Mouse (Mus musculus) embryonic facial prominence, embryonic 13.5 days (tissue): ENCODE measurements around the gene Gm47955. TPM values are rescaled to one million over a fixed set of nuclear protein-coding genes. Genes with fewer than 3 reads are reported as not detected.
"Not testable (repeated sequence)": the region's sequence is repeated elsewhere in the genome, so short reads cannot be mapped to it uniquely, and the experiment has no call there.

Experiments
- ATAC-seq: fragments of 200-750 bp; cut with Nextera tagmentation; 2 replicates; pipeline ENCODE4 v1.8.0; 2017; ENCODE audit warnings: low read depth; ENCODE audit not compliant: insufficient number of reproducible peaks, insufficient read depth, low FRiP score, low TSS enrichment
- H3K27ac ChIP-seq: fragments of 300-500 bp; sonication (generic); 2 replicates; pipeline ENCODE4 v1.5.1; 2015; ENCODE audit warnings: moderate library complexity, mild to moderate bottlenecking, inconsistent platforms
- H3K27me3 ChIP-seq: fragments of 300-500 bp; sonication (generic); 2 replicates; pipeline ENCODE4 v1.6.1; 2015; ENCODE audit warnings: mild to moderate bottlenecking, inconsistent platforms
- H3K36me3 ChIP-seq: fragments of 300-500 bp; sonication (generic); 2 replicates; pipeline ENCODE4 v1.6.1; 2015; ENCODE audit warnings: mild to moderate bottlenecking, inconsistent platforms
- H3K4me1 ChIP-seq: fragments of 300-500 bp; sonication (generic); 2 replicates; pipeline ENCODE4 v1.6.1; 2015; ENCODE audit warnings: inconsistent platforms
- H3K4me2 ChIP-seq: fragments of 300-500 bp; sonication (generic); 2 replicates; pipeline ENCODE4 v1.6.1; 2015; ENCODE audit warnings: moderate library complexity, mild to moderate bottlenecking, inconsistent platforms
- H3K4me3 ChIP-seq: fragments of 300-500 bp; sonication (generic); 2 replicates; pipeline ENCODE4 v1.5.1; 2015; ENCODE audit warnings: mild to moderate bottlenecking, inconsistent platforms
- H3K9ac ChIP-seq: fragments of 300-500 bp; sonication (generic); 2 replicates; pipeline ENCODE4 v1.6.1; 2015; ENCODE audit warnings: mild to moderate bottlenecking, inconsistent platforms
- H3K9me3 ChIP-seq: fragments of 300-500 bp; sonication (generic); 2 replicates; pipeline ENCODE4 v1.6.1; 2016; ENCODE audit warnings: inconsistent platforms
- WGBS: fragments of 180-500 bp; shearing (Covaris S2); methylation state at CpG from one replicate; pipeline ENCODE4 v1.1.7; 2015; ENCODE audit warnings: mixed read lengths; 5-methylcytosine and 5-hydroxymethylcytosine counted together
- polyA plus RNA-seq: library from polyadenylated mRNA; unstranded; fragments of >200 nt; fragmentation: Nextera tagmentation; extraction: Ambion mirVana; gene quantifications from 2 replicates; pipeline ENCODE4 v1.2.1, GENCODE M21; 2015

Gm47955 gene
- polyA plus RNA-seq, result not detected in 2 replicates

DNA sequence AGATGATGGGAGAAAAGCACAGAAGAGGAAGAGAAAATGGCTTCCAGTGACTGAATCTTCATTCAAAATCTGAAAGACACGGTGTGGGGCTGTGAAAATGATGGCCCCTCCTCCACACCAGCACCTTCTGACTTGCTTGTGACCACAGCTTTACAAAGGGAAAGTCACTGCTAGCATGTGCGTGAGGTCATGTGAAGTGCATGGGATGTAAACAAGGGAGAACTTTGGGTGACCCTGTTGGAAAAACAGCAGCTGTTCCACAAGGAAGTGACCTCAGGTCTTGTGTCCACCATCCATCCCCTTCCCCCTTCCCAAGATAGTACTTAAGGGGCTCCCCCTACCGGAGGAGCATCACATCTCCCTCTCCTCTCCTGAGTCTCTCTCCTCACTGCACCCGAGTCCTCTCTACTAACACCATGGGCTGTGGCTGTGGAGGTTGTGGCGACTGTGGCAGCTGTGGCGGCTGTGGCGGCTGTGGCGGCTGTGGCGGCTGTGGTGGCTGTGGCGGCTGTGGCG, at the start of gene Gm47955:
Gm47955 (plus strand) TSS at position 417 of the 516 bp plus-strand sequence.
- Histone ChIP-seq H3K4me2 (no peak within 1 kb of the TSS), H3K9ac (no peak within 1 kb of the TSS), H3K36me3 (no peaks in the 10 kb centered on the region), H3K4me3 (no peak within 1 kb of the TSS), H3K27me3 (no peaks in the 10 kb centered on the region), H3K27ac (no peak within 1 kb of the TSS), H3K9me3 (no peaks in the 10 kb centered on the region), H3K4me1 (no peaks in the 10 kb centered on the region)
- WGBS, result 92% methylated on average over 11 of the region's 11 CpGs
- ATAC-seq, result no peak

DNA sequence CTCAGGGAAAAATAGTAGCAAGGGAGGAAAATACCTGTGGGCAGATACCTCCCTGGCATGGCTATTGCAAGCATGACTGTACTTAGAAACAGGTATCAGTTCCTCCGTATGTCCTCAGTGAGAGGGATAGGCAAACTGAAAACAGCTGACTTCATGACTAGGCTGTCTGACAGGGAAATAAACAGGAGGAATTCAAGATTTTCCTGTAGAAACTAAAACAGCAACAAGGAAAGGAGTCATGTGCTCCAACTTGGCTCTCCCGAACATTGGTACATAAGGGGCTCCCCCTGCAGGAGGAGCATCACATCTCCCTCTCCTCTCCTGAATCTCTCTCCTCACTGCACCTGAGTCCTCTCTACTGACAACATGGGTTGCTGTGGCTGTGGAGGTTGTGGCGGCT, 47.1 kb upstream of the Gm47955 start, which contains the start of gene A030005L19Rik:
A030005L19Rik (plus strand) TSS at position 301 of the 400 bp plus-strand sequence.
- H3K36me3 ChIP-seq, result no peaks in the 10 kb centered on the region
- H3K27ac ChIP-seq, result no peak within 1 kb of the TSS
- no peak within 1 kb of the TSS for H3K9ac ChIP-seq
- no peak within 1 kb of the TSS for H3K4me2 ChIP-seq
- WGBS, result 74% methylated on average over 3 of the region's 3 CpGs
- no peaks in the 10 kb centered on the region for H3K27me3 ChIP-seq
- peaks cover 4% of the 10 kb centered on the region; the same call in 1 of the 2 replicates for H3K4me1 ChIP-seq
- H3K9me3 ChIP-seq, result no peaks in the 10 kb centered on the region
- ATAC-seq, result no peak
- no peak within 1 kb of the TSS for H3K4me3 ChIP-seq

DNA sequence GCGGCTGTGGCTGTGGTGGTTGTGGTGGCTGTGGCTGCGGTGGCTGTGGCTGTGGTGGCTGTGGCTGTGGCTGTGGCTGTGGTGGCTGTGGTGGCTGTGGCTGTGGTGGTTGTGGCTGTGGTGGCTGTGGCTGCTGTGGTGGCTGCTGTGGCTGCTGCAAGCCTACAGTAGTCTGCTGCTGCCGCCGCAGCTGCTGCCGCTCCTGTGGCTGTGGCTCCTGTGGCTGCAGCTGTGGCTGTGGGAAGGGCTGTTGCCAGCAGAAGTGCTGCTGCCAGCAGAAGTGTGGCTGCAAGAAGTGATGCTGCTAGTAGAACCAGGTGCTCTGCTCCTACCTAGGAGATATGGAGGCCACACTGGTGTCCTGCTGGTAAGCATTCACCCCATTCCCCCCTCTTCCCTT, 46.7 kb upstream of the Gm47955 start:
- not testable (repeated sequence) for H3K9ac ChIP-seq, ATAC-seq, H3K4me1 ChIP-seq, H3K4me3 ChIP-seq, H3K36me3 ChIP-seq, H3K9me3 ChIP-seq, H3K4me2 ChIP-seq, H3K27me3 ChIP-seq, H3K27ac ChIP-seq
- WGBS, result 96% methylated on average over 5 of the region's 5 CpGs

DNA sequence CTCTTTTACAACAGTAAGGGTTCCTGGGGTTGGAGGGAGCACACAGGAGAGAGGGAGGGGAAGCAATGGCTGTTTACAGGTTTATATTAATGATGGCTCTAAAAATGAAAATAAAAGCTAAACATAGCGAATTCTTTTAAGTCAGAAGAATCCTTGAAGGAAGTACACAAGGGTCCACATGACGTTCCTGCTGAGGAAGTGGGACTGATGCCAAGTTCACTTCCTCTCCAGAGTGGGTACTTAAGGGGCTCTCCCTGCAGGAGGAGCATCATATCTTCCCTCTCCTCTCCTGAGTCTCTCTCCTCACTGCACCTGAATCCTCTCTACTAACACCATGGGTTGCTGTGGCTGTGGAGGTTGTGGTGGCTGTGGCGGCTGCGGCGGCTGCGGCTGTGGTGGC, 35.4 kb upstream of the Gm47955 start, which contains the start of gene A030014E15Rik:
A030014E15Rik (plus strand) TSS at position 268 of the 400 bp plus-strand sequence.
- Histone ChIP-seq H3K27ac (no peak within 1 kb of the TSS), H3K4me1 (no peaks in the 10 kb centered on the region), H3K9me3 (no peaks in the 10 kb centered on the region), H3K4me2 (no peak within 1 kb of the TSS), H3K36me3 (no peaks in the 10 kb centered on the region), H3K27me3 (no peaks in the 10 kb centered on the region), H3K9ac (no peak within 1 kb of the TSS), H3K4me3 (no peak within 1 kb of the TSS)
- no peak for ATAC-seq
- WGBS, result 84% methylated on average over 6 of the region's 6 CpGs

DNA sequence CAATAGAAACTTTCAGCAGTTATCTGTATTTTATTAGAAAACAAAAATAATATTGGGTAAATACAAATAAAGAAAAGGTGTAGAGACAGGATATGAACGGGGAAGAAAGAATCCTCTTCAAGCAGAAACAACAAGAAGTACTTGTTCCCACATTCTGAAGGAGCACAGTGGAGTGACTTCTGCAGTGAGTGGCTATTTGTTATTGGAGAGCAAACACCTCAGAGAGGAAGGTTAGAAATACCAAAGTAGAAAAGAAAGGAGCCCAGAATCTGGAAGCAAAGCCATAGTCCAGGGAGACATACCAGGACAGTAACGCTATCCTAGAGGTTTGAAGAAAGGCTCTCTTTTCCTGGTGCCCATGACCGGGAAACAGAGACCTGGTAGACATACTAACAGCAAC, 29.5 kb upstream of the Gm47955 start:
- 88% methylated on average over 3 of the region's 3 CpGs for WGBS
- not testable (repeated sequence) for H3K4me2 ChIP-seq, H3K27me3 ChIP-seq, H3K27ac ChIP-seq, H3K9me3 ChIP-seq, H3K36me3 ChIP-seq, H3K4me3 ChIP-seq, H3K9ac ChIP-seq, H3K4me1 ChIP-seq, ATAC-seq

DNA sequence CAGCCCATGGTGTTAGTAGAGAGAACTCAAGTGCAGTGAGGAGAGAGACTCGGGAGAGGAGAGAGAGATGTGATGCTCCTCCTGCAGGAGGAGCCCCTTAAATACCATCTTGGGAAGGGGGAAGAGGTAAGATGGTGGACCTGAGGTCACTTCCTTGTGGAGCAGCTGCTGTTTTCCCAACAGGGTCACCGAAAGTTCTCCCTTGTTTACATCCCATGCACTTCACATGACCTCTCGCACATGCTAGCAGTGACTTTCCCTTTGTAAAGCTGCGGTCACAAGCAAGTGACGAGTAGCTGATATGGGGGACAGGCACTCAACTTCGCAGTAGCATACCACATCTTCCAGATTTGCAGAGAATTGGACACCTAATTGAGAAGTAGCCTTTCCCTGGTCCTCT, 28.8 kb upstream of the Gm47955 start, which contains the start of gene Gm6217:
Gm6217 (minus strand) TSS at position 74 of the 400 bp plus-strand sequence.
- ATAC-seq, H3K36me3 ChIP-seq, H3K4me3 ChIP-seq, H3K27me3 ChIP-seq, H3K27ac ChIP-seq, H3K4me2 ChIP-seq, H3K9ac ChIP-seq, H3K9me3 ChIP-seq, H3K4me1 ChIP-seq: not testable (repeated sequence)
- WGBS, result no CpG with 5 or more reads among the region's 6 CpGs

DNA sequence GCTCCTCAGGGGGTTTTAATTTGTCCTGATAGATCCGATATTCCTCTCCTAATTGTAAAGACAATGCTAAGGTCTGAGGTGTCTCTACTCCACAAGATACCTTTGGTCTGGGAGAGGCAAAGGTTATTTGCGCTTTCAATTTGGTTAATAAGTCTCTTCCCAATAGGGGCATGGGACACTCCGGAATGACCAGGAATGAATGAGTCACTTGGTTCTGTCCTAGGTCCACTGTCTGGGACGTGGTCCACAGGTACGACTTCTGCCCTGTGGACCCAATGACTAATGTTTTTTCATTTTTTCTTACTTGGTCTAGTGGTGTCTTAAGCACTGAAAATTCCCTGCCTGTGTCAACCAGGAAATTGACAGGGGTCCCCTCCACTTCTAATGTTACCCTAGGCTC, 21.4 kb upstream of the Gm47955 start:
- no peaks in the 10 kb centered on the region for H3K27me3 ChIP-seq
- no peak for ATAC-seq
- WGBS, result 93% methylated on average over 5 of the region's 5 CpGs

DNA sequence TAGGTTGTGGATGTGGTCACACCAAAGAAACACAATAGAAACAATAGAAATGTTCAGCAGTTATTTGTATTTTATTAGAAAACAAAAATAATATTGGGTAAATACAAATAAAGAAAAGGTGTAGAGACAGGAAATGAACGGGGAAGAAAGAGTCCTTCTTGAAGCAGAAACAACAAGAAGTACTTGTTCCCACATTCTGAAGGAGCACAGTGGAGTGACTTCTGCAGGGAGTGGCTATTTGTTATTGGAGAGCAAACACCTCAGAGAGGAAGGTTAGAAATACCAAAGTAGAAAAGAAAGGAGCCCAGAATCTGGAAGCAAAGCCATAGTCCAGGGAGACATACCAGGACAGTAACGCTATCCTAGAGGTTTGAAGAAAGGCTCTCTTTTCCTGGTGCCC, 17.6 kb upstream of the Gm47955 start:
- not testable (repeated sequence) for ATAC-seq, H3K27ac ChIP-seq, H3K36me3 ChIP-seq, H3K4me3 ChIP-seq, H3K4me2 ChIP-seq, H3K9ac ChIP-seq, H3K4me1 ChIP-seq, H3K9me3 ChIP-seq, H3K27me3 ChIP-seq
- 82% methylated on average over 1 of the region's 2 CpGs for WGBS

More for the DNA sequence above, 21.4 kb upstream of the Gm47955 start:
- H3K27ac ChIP-seq, result no peak overlapping the region
- no peaks in the 10 kb centered on the region for H3K9me3 ChIP-seq
- H3K4me3 ChIP-seq, result no peak overlapping the region
- no peak overlapping the region for H3K4me2 ChIP-seq
- no peaks in the 10 kb centered on the region for H3K36me3 ChIP-seq
- H3K4me1 ChIP-seq, result no peaks in the 10 kb centered on the region
- no peak overlapping the region for H3K9ac ChIP-seq

DNA sequence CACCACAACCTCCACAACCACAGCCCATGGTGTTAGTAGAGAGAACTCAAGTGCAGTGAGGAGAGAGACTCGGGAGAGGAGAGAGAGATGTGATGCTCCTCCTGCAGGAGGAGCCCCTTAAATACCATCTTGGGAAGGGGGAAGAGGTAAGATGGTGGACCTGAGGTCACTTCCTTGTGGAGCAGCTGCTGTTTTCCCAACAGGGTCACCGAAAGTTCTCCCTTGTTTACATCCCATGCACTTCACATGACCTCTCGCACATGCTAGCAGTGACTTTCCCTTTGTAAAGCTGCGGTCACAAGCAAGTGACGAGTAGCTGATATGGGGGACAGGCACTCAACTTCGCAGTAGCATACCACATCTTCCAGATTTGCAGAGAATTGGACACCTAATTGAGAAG, 16.8 kb upstream of the Gm47955 start, which contains the start of gene A030003K21Rik:
A030003K21Rik (minus strand) TSS at position 94 of the 400 bp plus-strand sequence.
- not testable (repeated sequence) for H3K36me3 ChIP-seq, H3K9ac ChIP-seq, H3K27ac ChIP-seq, H3K9me3 ChIP-seq, ATAC-seq, H3K4me2 ChIP-seq, H3K4me1 ChIP-seq, H3K4me3 ChIP-seq, H3K27me3 ChIP-seq
- WGBS, result no CpG with 5 or more reads among the region's 6 CpGs

DNA sequence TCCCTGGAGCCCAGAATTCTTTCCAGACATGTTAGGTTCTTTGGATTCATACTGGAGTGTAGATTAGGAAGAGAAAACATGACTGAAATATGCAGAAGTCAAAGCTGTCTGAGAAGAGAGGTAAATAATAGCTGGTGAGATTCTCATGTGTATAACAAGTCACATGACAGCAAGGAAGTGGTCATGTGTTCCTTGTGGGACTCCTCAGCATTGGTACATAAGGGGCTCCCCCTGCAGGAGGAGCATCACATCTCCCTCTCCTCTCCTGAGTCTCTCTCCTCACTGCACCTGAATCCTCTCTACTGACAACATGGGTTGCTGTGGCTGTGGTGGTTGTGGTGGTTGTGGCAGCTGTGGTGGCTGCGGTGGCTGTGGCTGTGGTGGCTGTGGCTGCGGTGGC, 14.1 kb upstream of the Gm47955 start:
- WGBS, result 95% methylated on average over 2 of the region's 2 CpGs
- H3K9ac ChIP-seq, H3K9me3 ChIP-seq, H3K4me3 ChIP-seq, H3K27ac ChIP-seq, H3K4me1 ChIP-seq, H3K36me3 ChIP-seq, H3K27me3 ChIP-seq, ATAC-seq, H3K4me2 ChIP-seq: not testable (repeated sequence)

DNA sequence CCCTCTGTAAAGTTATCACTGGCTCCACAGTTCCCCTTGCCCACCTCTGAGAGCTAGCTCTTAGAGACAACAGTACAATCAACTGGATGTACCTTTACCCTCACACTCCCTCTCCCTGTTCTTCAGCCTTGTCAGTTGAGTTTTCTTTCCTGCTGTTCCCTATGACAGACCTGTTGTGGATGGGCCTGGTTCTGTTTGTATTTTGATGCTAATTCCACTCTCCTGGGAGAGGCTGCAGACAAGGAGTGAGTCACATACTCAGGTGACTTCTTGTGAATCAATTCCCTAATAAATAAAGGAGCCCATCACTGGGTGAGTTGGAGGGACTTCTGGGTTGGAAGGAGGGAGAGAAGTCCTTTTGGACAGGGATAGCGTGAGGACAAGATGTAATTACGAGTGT, 11.5 kb upstream of the Gm47955 start:
- Histone ChIP-seq H3K4me2 (no peak overlapping the region), H3K9ac (no peak overlapping the region), H3K36me3 (no peaks in the 10 kb centered on the region), H3K27ac (no peak overlapping the region), H3K9me3 (no peaks in the 10 kb centered on the region), H3K4me3 (no peak overlapping the region), H3K4me1 (no peaks in the 10 kb centered on the region), H3K27me3 (no peaks in the 10 kb centered on the region)
- 88% methylated on average over 2 of the region's 2 CpGs for WGBS
- ATAC-seq, result no peak

DNA sequence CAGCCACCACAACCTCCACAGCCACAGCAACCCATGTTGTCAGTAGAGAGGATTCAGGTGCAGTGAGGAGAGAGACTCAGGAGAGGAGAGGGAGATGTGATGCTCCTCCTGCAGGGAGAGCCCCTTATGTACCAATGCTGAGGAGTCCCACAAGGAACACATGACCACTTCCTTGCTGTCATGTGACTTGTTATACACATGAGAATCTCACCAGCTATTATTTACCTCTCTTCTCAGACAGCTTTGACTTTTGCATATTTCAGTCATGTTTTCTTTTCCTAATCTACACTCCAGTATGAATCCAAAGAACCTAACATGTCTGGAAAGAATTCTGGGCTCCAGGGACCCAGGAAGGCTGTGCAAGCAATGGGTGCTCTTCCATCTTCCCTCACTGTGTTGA, 4.2 kb upstream of the Gm47955 start, which contains the start of gene Gm7544:
Gm7544 (minus strand) TSS at position 101 of the 400 bp plus-strand sequence.
- ATAC-seq, result not testable (repeated sequence)

More for the DNA sequence above, 4.2 kb upstream of the Gm47955 start, which contains the start of gene Gm7544:
- not testable (repeated sequence) for H3K9ac ChIP-seq, H3K4me2 ChIP-seq, H3K27ac ChIP-seq, H3K27me3 ChIP-seq, H3K4me3 ChIP-seq, H3K4me1 ChIP-seq, H3K9me3 ChIP-seq, H3K36me3 ChIP-seq
